Mouse (Mus musculus): Measurements from ENCODE around the gene Olfr417. TPM values are rescaled to one million over a fixed set of nuclear protein-coding genes. Genes with fewer than 3 reads are reported as not detected.

The Olfr417 gene
- polyA plus RNA-seq, 1 experiment: not detected

- H3K4me3 ChIP-seq (replicated peaks; ENCODE audit: insufficient read depth, low read depth, low read length): no peak within 1 kb of the TSS
- H3K27me3 ChIP-seq (ENCODE audit: control insufficient read depth, insufficient read depth, low read length): no peaks in the 10 kb centered on the region
- no peak within 1 kb of the TSS for H3K27ac ChIP-seq (ENCODE audit: insufficient read depth, low read length)
- H3K4me1 ChIP-seq (ENCODE audit: control insufficient read depth, insufficient read depth, low read length): no peaks in the 10 kb centered on the region
- WGBS: 33% methylated on average over 1 of the region's 1 CpGs
- DNase-seq: no peak
- TF ChIP-seq CTCF (IDR thresholded peaks at IDR 0.05; ENCODE audit: borderline replicate concordance, insufficient read depth, low read depth, low read length) (no peak), POLR2A (IDR thresholded peaks at IDR 0.05; ENCODE audit: borderline replicate concordance, insufficient read depth, low read length) (no peak)
Observed at GRCm38 (mm10) chr1:174423764-174424163, 58.8 kb downstream of the Olfr417 start, which contains the start of gene Olfr414. TSS of gene Olfr414 (plus strand) at chr1:174424064.

Other genes starting within 250 kb of the Olfr417 start
- not detected in 2 replicates for gene Olfr231, start 244.0 kb upstream of the Olfr417 start, polyA plus RNA-seq (2012; rRNA removed)
- gene Olfr424, start 233.6 kb upstream of the Olfr417 start, polyA plus RNA-seq (2012; rRNA removed): not detected in 2 replicates
- not detected in 2 replicates for gene Olfr420, start 209.5 kb upstream of the Olfr417 start, polyA plus RNA-seq (2012; rRNA removed)
- 0.02 and 0.03 TPM in 2 replicates for gene Spta1, start 192.3 kb upstream of the Olfr417 start, polyA plus RNA-seq (2012; rRNA removed)
- not detected in 2 replicates for gene Olfr419, start 113.1 kb upstream of the Olfr417 start, polyA plus RNA-seq (2012; rRNA removed)
- gene Mptx1, start 34.6 kb upstream of the Olfr417 start, polyA plus RNA-seq (2012; rRNA removed): not detected in 2 replicates
- gene Olfr248, start 25.9 kb downstream of the Olfr417 start, polyA plus RNA-seq (2012; rRNA removed): not detected in 2 replicates
- not detected in 2 replicates for gene Olfr414, start 58.9 kb downstream of the Olfr417 start, polyA plus RNA-seq (2012; rRNA removed)
- not detected in 2 replicates for gene Olfr220, start 77.0 kb downstream of the Olfr417 start, polyA plus RNA-seq (2012; rRNA removed)
- 24.3 and 25.5 TPM in 2 replicates for gene Fmn2, start 136.7 kb downstream of the Olfr417 start, polyA plus RNA-seq (2012; rRNA removed)